Mouse (Mus musculus): ENCODE data around the gene Cd9.

The Cd9 gene

DNA sequence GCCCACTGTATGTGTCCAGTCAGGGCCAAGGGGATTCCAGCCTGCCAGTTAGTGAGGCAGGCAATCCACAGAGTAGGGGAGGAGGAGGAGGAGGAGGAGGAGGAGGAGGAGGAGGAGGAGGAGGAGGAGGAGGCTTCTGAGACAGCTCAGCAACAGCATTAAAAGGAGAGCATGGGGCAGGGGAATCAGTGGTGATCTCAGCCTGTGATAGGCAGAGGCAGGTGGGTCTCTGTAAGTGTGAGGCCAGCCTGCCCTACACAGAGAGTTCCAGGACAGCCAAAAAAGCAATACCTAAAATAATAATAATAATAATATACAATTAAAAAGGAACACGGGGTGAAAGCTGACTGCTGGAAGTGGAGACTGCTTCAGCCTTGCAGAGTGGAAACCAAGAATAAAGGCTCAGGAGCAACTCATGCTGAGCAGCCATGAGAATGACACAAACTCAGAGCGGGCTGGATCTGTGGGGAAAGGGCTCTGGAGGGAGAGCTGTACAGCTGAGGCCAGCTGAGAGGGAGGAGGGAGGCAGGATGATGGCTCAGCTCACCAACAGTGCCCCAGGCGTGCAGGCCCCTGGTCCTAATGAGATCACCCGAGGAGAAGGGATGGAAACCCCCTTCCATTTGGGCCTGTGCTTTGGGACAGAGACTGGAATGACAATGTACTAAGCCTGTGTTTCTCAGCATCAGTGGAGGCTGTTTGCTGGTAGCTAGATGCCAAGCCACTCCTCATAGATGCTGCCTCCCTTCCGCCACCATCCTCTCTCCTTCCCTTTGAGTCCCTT lies 59.7 kb downstream of the Cd9 start:
- DNase-seq (ENCODE audit: low spot score in 2 of 2) = no peak

GRCm38 (mm10) chr6:125433704-125434447 lies 60.7 kb downstream of the Cd9 start:
- no peak for DNase-seq (ENCODE audit: low spot score in 2 of 2)

- no peak for DNase-seq (ENCODE audit: low spot score in 2 of 2)
Measured at GRCm38 (mm10) chr6:125433257-125433656, 61.3 kb downstream of the Cd9 start.

DNA sequence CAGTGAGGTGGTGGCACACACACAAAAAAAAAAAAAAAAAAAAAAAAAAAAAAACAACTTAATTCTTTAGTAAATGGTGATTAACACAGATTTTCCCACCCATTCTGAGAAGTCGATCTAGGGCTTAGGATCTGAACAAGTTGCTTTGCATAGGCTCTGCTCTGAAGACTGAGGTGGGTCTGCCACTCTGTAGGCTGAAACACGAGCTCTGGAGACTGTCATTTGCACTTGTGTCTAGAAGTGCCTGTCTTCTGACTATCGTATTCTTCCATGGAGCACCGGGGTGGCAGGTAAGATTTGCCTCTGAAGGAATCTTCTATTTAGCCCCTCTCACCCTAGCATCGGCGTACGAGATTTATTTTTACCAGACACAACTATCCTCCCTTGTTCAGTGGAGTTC lies 62.1 kb downstream of the Cd9 start:
- no peak for DNase-seq (ENCODE audit: low spot score in 2 of 2)

GRCm38 (mm10) chr6:125430982-125431381 lies 63.6 kb downstream of the Cd9 start:
- no peak for DNase-seq (ENCODE audit: low spot score in 2 of 2)

- no peak for DNase-seq (ENCODE audit: low spot score in 2 of 2)
Measured at GRCm38 (mm10) chr6:125430358-125430958, 64.1 kb downstream of the Cd9 start.

- no peak for DNase-seq (ENCODE audit: low spot score in 2 of 2)
Measured at GRCm38 (mm10) chr6:125429741-125430140, 64.8 kb downstream of the Cd9 start.

- peak; percentile 78 to 81 for DNase-seq (ENCODE audit: low spot score in 2 of 2)
Measured at GRCm38 (mm10) chr6:125426383-125427360, 67.9 kb downstream of the Cd9 start.

- DNase-seq (ENCODE audit: low spot score in 2 of 2) = no peak
Measured at GRCm38 (mm10) chr6:125425205-125426090, 69.1 kb downstream of the Cd9 start.

- DNase-seq (ENCODE audit: low spot score in 2 of 2) = peak in 1 of 2 experiments; percentile 28
Measured at GRCm38 (mm10) chr6:125424156-125424555, 70.4 kb downstream of the Cd9 start.

DNA sequence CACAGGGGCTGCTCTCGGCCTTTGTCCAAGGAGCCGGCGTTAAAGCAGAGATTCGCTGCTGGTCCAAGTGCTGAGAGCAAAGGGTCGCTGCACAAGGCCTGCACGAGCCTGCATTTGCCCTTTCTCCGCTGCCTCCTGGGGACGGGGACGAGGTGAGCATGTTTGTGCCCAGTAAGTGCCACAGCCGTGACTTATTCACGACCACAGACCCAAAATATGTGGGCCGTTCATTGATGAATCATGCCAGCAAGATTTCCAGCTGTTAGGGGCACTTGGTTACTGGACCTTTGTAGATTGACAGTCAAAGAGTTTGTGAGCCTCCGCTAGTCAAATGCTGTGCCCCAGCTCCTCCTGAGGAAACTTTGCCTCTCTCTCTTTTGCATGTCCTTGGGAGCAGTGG lies 71.1 kb downstream of the Cd9 start:
- no peak for DNase-seq (ENCODE audit: low spot score in 2 of 2)

DNA sequence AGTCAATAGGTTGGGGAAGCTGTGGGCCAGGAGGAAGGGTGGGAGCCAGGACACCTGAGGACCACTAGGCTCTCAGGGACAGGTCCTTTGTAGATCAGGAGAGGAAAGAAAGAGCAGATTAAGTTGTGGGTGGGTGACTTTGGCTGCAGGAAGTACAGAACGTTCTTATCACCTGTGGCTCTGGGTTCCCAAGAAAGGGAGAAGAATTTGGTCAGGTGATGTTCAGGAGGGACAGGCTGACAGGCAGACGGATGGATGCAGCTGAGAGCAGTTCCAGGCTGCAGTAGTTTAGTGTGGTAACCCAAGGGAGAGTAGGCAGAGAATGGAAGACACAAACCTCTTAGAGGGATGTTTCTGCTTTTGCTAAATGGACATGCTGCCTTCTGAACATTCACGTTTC lies 71.5 kb downstream of the Cd9 start:
- DNase-seq (ENCODE audit: low spot score in 2 of 2) = no peak

GRCm38 (mm10) chr6:125422051-125422822 lies 72.4 kb downstream of the Cd9 start:
- peak; percentile 54 to 55 for DNase-seq (ENCODE audit: low spot score in 2 of 2)

GRCm38 (mm10) chr6:125420458-125421063 lies 74.0 kb downstream of the Cd9 start:
- DNase-seq (ENCODE audit: low spot score in 2 of 2) = no peak

DNA sequence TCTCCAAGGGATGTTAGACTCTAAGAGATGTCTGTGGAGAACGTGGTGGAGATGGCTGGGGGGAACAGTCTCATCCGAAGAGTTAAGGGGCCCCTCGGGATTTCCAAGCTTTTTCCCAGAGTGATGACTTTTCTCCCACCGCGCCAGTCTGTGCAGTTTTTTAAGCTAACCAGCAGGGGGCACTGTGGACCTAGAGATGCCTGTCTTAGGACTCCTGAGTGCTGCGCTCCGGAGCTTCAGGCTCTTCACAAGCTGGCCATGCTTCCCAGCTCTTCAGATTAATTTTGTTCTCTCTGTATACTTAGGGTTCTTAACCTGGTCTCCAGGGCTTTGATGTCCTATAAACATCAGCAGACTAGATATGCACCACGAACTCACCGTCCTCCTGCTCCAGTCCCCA lies 75.8 kb downstream of the Cd9 start:
- peak; percentile 50 to 71 for DNase-seq (ENCODE audit: low spot score in 2 of 2)

DNA sequence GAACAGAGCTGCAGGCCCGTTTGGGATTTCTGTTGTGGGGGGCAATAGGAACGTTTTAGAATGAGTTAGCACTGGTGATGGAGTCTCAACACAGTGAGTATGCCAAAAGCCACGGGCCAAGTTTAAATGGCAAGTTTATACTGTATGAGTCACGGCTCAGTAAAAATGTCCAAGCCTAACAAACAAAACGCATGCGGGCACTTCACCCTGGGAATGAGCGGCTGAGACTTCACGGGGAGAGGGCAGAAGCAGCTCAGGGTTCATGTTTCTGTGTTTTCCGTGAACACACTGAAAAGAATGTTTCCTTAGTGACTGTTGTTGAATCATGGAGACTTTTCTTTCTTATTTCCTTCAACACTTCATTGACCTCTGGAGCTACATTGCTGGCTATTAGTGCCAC lies 81.3 kb downstream of the Cd9 start:
- DNase-seq (ENCODE audit: low spot score in 2 of 2) = no peak

DNA sequence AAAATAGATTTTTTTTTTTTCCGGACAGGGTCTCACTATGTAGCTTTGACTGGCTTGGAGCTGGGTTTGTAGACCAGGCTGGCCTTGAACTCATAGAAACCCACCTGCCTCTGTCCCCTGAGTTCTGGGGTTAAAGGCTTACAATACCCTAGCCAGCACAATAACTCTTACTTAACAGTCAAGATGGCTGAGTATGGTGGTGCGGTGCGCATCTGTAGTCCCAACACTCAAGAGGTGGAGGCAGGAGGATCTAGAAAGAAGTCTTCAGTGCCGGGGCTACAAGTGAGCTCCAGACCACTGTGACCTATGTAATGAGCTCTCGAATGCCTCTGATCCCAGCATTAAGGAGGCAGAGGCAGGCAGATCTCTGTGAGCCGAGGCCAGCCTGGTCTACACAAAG lies 82.9 kb downstream of the Cd9 start:
- no peak for DNase-seq (ENCODE audit: low spot score in 2 of 2)

GRCm38 (mm10) chr6:125410995-125411547 lies 83.5 kb downstream of the Cd9 start:
- DNase-seq (ENCODE audit: low spot score in 2 of 2) = no peak

DNA sequence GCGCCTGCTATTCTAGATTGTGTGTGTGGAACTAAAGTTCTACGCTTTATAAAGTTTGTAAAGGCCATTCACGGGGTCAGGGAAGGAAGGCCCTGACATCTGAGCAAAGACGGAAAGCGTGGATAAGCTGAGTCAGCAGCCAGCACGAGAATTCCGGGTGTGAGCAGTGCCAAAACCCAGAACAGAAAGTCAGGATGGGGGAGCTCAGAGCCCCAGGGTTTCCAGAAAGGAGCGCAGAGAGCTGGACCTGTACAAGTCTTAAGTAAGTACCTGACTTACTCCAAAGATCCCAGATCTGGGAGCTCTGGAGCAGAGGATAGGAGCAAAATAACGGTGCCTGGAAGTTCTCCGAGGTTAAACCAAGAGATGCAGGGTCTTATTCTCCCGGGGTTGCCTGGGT lies 84.0 kb downstream of the Cd9 start:
- DNase-seq (ENCODE audit: low spot score in 2 of 2) = no peak
